Mouse (Mus musculus): ENCODE data around the gene Fam193a.

- TF ChIP-seq GATA1 (IDR thresholded peaks at IDR 0.05; ENCODE audit: borderline replicate concordance, low read length) (no peak), FLI1 (IDR thresholded peaks at IDR 0.05; ENCODE audit: low read length) (no peak)
Measured at GRCm38 (mm10) chr5:34386744-34387143, 17.0 kb downstream of the Fam193a start.

Data from megakaryocyte, embryonic 14.5 days (primary cell).